Mouse (Mus musculus) liver, postnatal 0 days (tissue): ENCODE data around the gene Cd99l2.

ENCODE experiments used
- CTCF ChIP-seq: sonication (generic); IDR thresholded peaks from 2 replicates; pipeline ENCODE4 v1.5.1; 2016; ENCODE audit warnings: antibody characterized with exemption, low read depth
- EP300 ChIP-seq: IDR thresholded peaks from 2 replicates; pipeline ENCODE4 v1.6.1; 2016; ENCODE audit warnings: antibody characterized with exemption, low read depth, mild to moderate bottlenecking

GRCm38 (mm10) chrX:71424852-71425251, 67.8 kb downstream of the Cd99l2 start:
- peak; percentile 53 for TF ChIP-seq CTCF
- TF ChIP-seq EP300: no peak
